8 mouse cellular contexts compared by ENCODE assay signal in the genomic region with DNA sequence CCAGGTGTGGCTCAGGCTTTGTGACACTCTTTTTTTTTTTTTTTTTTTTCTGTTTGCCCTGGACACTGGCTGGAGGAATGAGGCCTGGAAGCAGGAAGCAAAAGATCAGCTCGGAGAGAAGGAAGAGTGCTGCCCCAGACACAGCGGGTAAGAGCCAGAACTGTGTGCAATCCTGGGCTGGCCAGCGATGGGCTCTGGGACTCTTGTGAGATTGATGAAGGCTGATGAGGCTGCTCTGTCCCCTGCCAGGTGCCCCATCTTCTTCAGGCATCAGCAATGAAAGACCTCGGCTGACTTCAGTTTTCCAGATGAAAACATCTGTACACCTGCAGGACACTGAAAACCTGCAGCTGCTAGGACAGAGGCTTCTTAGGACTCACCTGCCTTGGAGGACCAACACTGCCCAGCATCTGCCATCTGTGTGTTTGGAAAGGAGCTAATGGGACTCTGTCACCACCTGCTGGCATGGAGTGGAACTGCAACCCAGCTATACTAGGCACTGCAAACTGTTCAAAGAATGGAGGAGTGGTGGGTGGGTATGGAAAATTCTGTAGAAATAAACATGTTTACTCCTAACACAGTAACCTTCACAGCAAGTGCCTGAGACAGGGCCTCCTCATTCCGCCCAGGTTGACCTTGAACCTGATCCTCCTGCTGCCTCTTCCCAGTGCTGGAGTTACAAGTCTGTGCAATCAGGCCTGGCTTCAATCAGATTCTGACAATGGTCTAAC. TPM values are rescaled to one million over a fixed set of nuclear protein-coding genes. Genes with fewer than 3 reads are reported as not detected.
DNase-seq lines count a peak whose midpoint lies in the region; ATAC-seq and TF ChIP-seq lines count a peak whose summit lies in the region.

No protein-coding gene starts in this region.

- peak; percentile 67 to 99 (median 67) for TF ChIP-seq CTCF in MEL (IDR thresholded peaks at IDR 0.05 in 2 of 3, conservative IDR thresholded peaks at IDR 0.05 in 1 of 3; ENCODE audit: control insufficient read depth in 1 of 3, insufficient read depth in 1 of 3, low read depth in 2 of 3, low read length in 3 of 3, poor library complexity in 1 of 3, severe bottlenecking in 1 of 3)
- TF ChIP-seq CTCF in cerebellum, adult 2 months (IDR thresholded peaks at IDR 0.05; ENCODE audit: borderline replicate concordance, insufficient read depth, low read depth, low read length), result peak; percentile 100

- peaks cover 0 to 6% of the 10 kb centered on the region in 2 experiments; a peak in 2 of 4 replicates for H3K36me3 ChIP-seq in MEL (ENCODE audit: control insufficient read depth in 1 of 2, insufficient read depth in 2 of 2, low read length in 2 of 2)
- H3K36me3 ChIP-seq in forebrain, embryonic 15.5 days, result peaks cover 14% of the 10 kb centered on the region
- H3K36me3 ChIP-seq in hindbrain, embryonic 11.5 days (ENCODE audit: control insufficient read depth, insufficient read depth, low read length), result no peaks in the 10 kb centered on the region
- H3K36me3 ChIP-seq in lung, embryonic 15.5 days, result peaks cover 7% of the 10 kb centered on the region

- no peak overlapping the region for H3K4me2 ChIP-seq in forebrain, embryonic 15.5 days (replicated peaks)
- H3K4me2 ChIP-seq in hindbrain, embryonic 11.5 days (replicated peaks; ENCODE audit: low read depth, low read length), result no peak overlapping the region
- H3K4me2 ChIP-seq in lung, embryonic 15.5 days, result no peak overlapping the region

- no peak for TF ChIP-seq POLR2A in MEL (IDR thresholded peaks at IDR 0.05; ENCODE audit: control insufficient read depth in 1 of 2, insufficient read depth in 1 of 2, low read depth in 1 of 2, low read length in 2 of 2, poor library complexity in 1 of 2)
- no peak for TF ChIP-seq POLR2A in cerebellum, adult 2 months (IDR thresholded peaks at IDR 0.05; ENCODE audit: borderline replicate concordance, insufficient read depth, low read length)

- H3K79me2 ChIP-seq in MEL (ENCODE audit: control insufficient read depth, insufficient read depth, low read length, poor library complexity), result no peaks in the 10 kb centered on the region

- peak; percentile 82 for ATAC-seq in forebrain, embryonic 15.5 days (replicated peaks)
- peak; percentile 75 for ATAC-seq in hindbrain, embryonic 11.5 days (ENCODE audit: low FRiP score)
- ATAC-seq in lung, embryonic 15.5 days (ENCODE audit: borderline replicate concordance, extremely low read depth, low FRiP score, low TSS enrichment), result peak; percentile 44

- H3K27me3 ChIP-seq in MEL (ENCODE audit: control insufficient read depth in 1 of 2, insufficient read depth in 2 of 2, low read length in 2 of 2), result no peaks in the 10 kb centered on the region
- H3K27me3 ChIP-seq in cerebellum, adult 2 months (ENCODE audit: control insufficient read depth, insufficient read depth, low read length), result no peaks in the 10 kb centered on the region
- H3K27me3 ChIP-seq in forebrain, embryonic 15.5 days, result peaks cover 14% of the 10 kb centered on the region
- 0 out of 2 replicates have a peak, but pooled peaks cover 3% of the 10 kb centered on the region for H3K27me3 ChIP-seq in hindbrain, embryonic 11.5 days (ENCODE audit: control insufficient read depth, insufficient read depth, low read length)
- H3K27me3 ChIP-seq in lung, embryonic 15.5 days, result peaks cover 15% of the 10 kb centered on the region

- no peak for TF ChIP-seq EP300 in MEL (IDR thresholded peaks at IDR 0.05; ENCODE audit: low read depth in 1 of 2, low read length in 2 of 2)

- H3K27ac ChIP-seq in MEL (ENCODE audit: control insufficient read depth, low read depth, low read length), result no peak overlapping the region
- H3K27ac ChIP-seq in cerebellum, adult 2 months (ENCODE audit: insufficient read depth, low read length), result no peak overlapping the region
- peak overlapping the region; percentile 46; the same call in 1 of the 2 replicates for H3K27ac ChIP-seq in forebrain, embryonic 15.5 days (replicated peaks)
- H3K27ac ChIP-seq in hindbrain, embryonic 11.5 days (ENCODE audit: low read depth, low read length), result no peak overlapping the region
- H3K27ac ChIP-seq in lung, embryonic 15.5 days, result no peak overlapping the region

- no peak overlapping the region for H3K9ac ChIP-seq in MEL (ENCODE audit: control insufficient read depth, low read depth, low read length, poor library complexity, severe bottlenecking)
- no peak overlapping the region for H3K9ac ChIP-seq in forebrain, embryonic 15.5 days (replicated peaks)
- no peak overlapping the region for H3K9ac ChIP-seq in hindbrain, embryonic 11.5 days (ENCODE audit: low read depth, low read length)
- no peak overlapping the region for H3K9ac ChIP-seq in lung, embryonic 15.5 days

- 20% methylated on average over 5 of the region's 5 CpGs for WGBS in cerebellum, adult 2 months
- WGBS in forebrain, embryonic 15.5 days, result 42% methylated on average over 5 of the region's 5 CpGs
- 40% methylated on average over 5 of the region's 5 CpGs for WGBS in hindbrain, embryonic 11.5 days
- WGBS in lung, embryonic 15.5 days, result 26% methylated on average over 5 of the region's 5 CpGs

- H3K4me1 ChIP-seq in MEL (ENCODE audit: control insufficient read depth in 1 of 2, insufficient read depth in 2 of 2, low read length in 2 of 2), result peaks cover 4 to 28% of the 10 kb centered on the region in 2 experiments
- H3K4me1 ChIP-seq in cerebellum, adult 2 months (ENCODE audit: control insufficient read depth, insufficient read depth, low read length), result no peaks in the 10 kb centered on the region
- no peaks in the 10 kb centered on the region for H3K4me1 ChIP-seq in forebrain, embryonic 15.5 days
- no peaks in the 10 kb centered on the region for H3K4me1 ChIP-seq in hindbrain, embryonic 11.5 days (replicated peaks; ENCODE audit: control insufficient read depth, insufficient read depth, low read length)
- H3K4me1 ChIP-seq in lung, embryonic 15.5 days, result no peaks in the 10 kb centered on the region

- peak; percentile 73 for TF ChIP-seq RAD21 in MEL (IDR thresholded peaks at IDR 0.05; ENCODE audit: low read depth, low read length)

- no peaks in the 10 kb centered on the region for H3K9me3 ChIP-seq in MEL (replicated peaks; ENCODE audit: insufficient read depth, low read length)
- H3K9me3 ChIP-seq in forebrain, embryonic 15.5 days, result no peaks in the 10 kb centered on the region
- H3K9me3 ChIP-seq in hindbrain, embryonic 11.5 days (ENCODE audit: control insufficient read depth, low read length), result no peaks in the 10 kb centered on the region
- no peaks in the 10 kb centered on the region for H3K9me3 ChIP-seq in lung, embryonic 15.5 days

- no peak overlapping the region for H3K4me3 ChIP-seq in MEL (ENCODE audit: control insufficient read depth in 1 of 2, insufficient read depth in 1 of 2, low read depth in 2 of 2, low read length in 2 of 2)
- H3K4me3 ChIP-seq in cerebellum, adult 2 months (replicated peaks; ENCODE audit: insufficient read depth, low read depth, low read length), result no peak overlapping the region
- no peak overlapping the region for H3K4me3 ChIP-seq in forebrain, embryonic 15.5 days
- H3K4me3 ChIP-seq in hindbrain, embryonic 11.5 days (ENCODE audit: low read depth, low read length), result no peak overlapping the region
- H3K4me3 ChIP-seq in lung, embryonic 15.5 days, result no peak overlapping the region

- DNase-seq in MEL (ENCODE audit: low read depth, low spot score), result peak; percentile 75
- peak; percentile 80 to 89 for DNase-seq in cerebellum, adult 2 months
- peak; percentile 91 for DNase-seq in hindbrain, embryonic 11.5 days (ENCODE audit: low spot score)
- peak; percentile 79 for DNase-seq in layer of hippocampus, adult 9-10 months (ENCODE audit: low spot score)
- peak; percentile 75 for DNase-seq in ovary, postnatal 14 days (ENCODE audit: low spot score)
- DNase-seq in thymus, postnatal 4 days, result peak; percentile 84

RNA-seq across cellular contexts. Expression of gene Emc10, which starts 11.3 kb away (rescaled TPM):
- total RNA-seq in MEL (2012; rRNA removed), result 81.3 and 91.4 TPM in 2 replicates
- polyA plus RNA-seq in MEL (2012; ENCODE audit: insufficient read depth in 1 of 2, insufficient read length in 2 of 2, low read depth in 1 of 2, low replicate concordance in 2 of 2, missing spikeins in 1 of 2), result 100 to 1,000 TPM in 1 of 2 experiments, not detected in 1; 149 TPM
- 302 and 309 TPM in 2 replicates for polyA plus RNA-seq in cerebellum, adult 2 months (2012; rRNA removed)
- 133 and 138 TPM in 2 replicates for polyA plus RNA-seq in forebrain, embryonic 15.5 days (2015; fragmentation: Nextera tagmentation; extraction: Ambion mirVana)
- polyA plus RNA-seq in hindbrain, embryonic 11.5 days (2014; fragmentation: Nextera tagmentation; extraction: Ambion mirVana), result 90.2 and 97.2 TPM in 2 replicates
- 107 and 108 TPM in 2 replicates for polyA plus RNA-seq in lung, embryonic 15.5 days (2015; fragmentation: Nextera tagmentation; extraction: Ambion mirVana)

RNA-seq across cellular contexts. Expression of gene Fam71e1, which starts 11.4 kb away (rescaled TPM):
- total RNA-seq in MEL (2012; rRNA removed), result 0.69 and 1.2 TPM in 2 replicates
- 1 to 10 TPM in 1 of 2 experiments, not detected in 1; 2.0 TPM for polyA plus RNA-seq in MEL (2012; ENCODE audit: insufficient read depth in 1 of 2, insufficient read length in 2 of 2, low read depth in 1 of 2, low replicate concordance in 2 of 2, missing spikeins in 1 of 2)
- polyA plus RNA-seq in cerebellum, adult 2 months (2012; rRNA removed), result 32.6 and 34.0 TPM in 2 replicates
- 30.2 and 30.5 TPM in 2 replicates for polyA plus RNA-seq in forebrain, embryonic 15.5 days (2015; fragmentation: Nextera tagmentation; extraction: Ambion mirVana)
- 13.5 and 20.6 TPM in 2 replicates for polyA plus RNA-seq in hindbrain, embryonic 11.5 days (2014; fragmentation: Nextera tagmentation; extraction: Ambion mirVana)
- polyA plus RNA-seq in lung, embryonic 15.5 days (2015; fragmentation: Nextera tagmentation; extraction: Ambion mirVana), result 9.1 and 11.1 TPM in 2 replicates

RNA-seq across cellular contexts. Expression of gene Josd2, which starts 17.2 kb away (rescaled TPM):
- total RNA-seq in MEL (2012; rRNA removed), result 58.4 and 95.5 TPM in 2 replicates
- 100 to 1,000 TPM in 1 of 2 experiments, not detected in 1; 141 TPM for polyA plus RNA-seq in MEL (2012; ENCODE audit: insufficient read depth in 1 of 2, insufficient read length in 2 of 2, low read depth in 1 of 2, low replicate concordance in 2 of 2, missing spikeins in 1 of 2)
- 273 and 294 TPM in 2 replicates for polyA plus RNA-seq in cerebellum, adult 2 months (2012; rRNA removed)
- polyA plus RNA-seq in forebrain, embryonic 15.5 days (2015; fragmentation: Nextera tagmentation; extraction: Ambion mirVana), result 52.5 and 56.6 TPM in 2 replicates
- polyA plus RNA-seq in hindbrain, embryonic 11.5 days (2014; fragmentation: Nextera tagmentation; extraction: Ambion mirVana), result 57.3 and 59.1 TPM in 2 replicates
- polyA plus RNA-seq in lung, embryonic 15.5 days (2015; fragmentation: Nextera tagmentation; extraction: Ambion mirVana), result 109 and 111 TPM in 2 replicates

RNA-seq across cellular contexts. Expression of gene Aspdh, which starts 19.8 kb away (rescaled TPM):
- not detected in 2 replicates for total RNA-seq in MEL (2012; rRNA removed)
- polyA plus RNA-seq in MEL (2012; ENCODE audit: insufficient read depth in 1 of 2, insufficient read length in 2 of 2, low read depth in 1 of 2, low replicate concordance in 2 of 2, missing spikeins in 1 of 2), result under 1 TPM in 1 of 2 experiments, not detected in 1; 0.89 TPM
- polyA plus RNA-seq in cerebellum, adult 2 months (2012; rRNA removed), result 9.3 and 10.2 TPM in 2 replicates
- 4.3 and 5.8 TPM in 2 replicates for polyA plus RNA-seq in forebrain, embryonic 15.5 days (2015; fragmentation: Nextera tagmentation; extraction: Ambion mirVana)
- polyA plus RNA-seq in hindbrain, embryonic 11.5 days (2014; fragmentation: Nextera tagmentation; extraction: Ambion mirVana), result 1.2 and 2.1 TPM in 2 replicates
- 0.62 and 0.88 TPM in 2 replicates for polyA plus RNA-seq in lung, embryonic 15.5 days (2015; fragmentation: Nextera tagmentation; extraction: Ambion mirVana)

RNA-seq across cellular contexts. Expression of gene Mybpc2, which starts 39.5 kb away (rescaled TPM):
- total RNA-seq in MEL (2012; rRNA removed), result not detected in 2 replicates
- polyA plus RNA-seq in MEL (2012; ENCODE audit: insufficient read depth in 1 of 2, insufficient read length in 2 of 2, low read depth in 1 of 2, low replicate concordance in 2 of 2, missing spikeins in 1 of 2), result not detected
- 0.14 and 0.18 TPM in 2 replicates for polyA plus RNA-seq in cerebellum, adult 2 months (2012; rRNA removed)
- polyA plus RNA-seq in forebrain, embryonic 15.5 days (2015; fragmentation: Nextera tagmentation; extraction: Ambion mirVana), result 0.13 and 0.15 TPM in 2 replicates
- polyA plus RNA-seq in hindbrain, embryonic 11.5 days (2014; fragmentation: Nextera tagmentation; extraction: Ambion mirVana), result 0.07 and 0.19 TPM in 2 replicates
- polyA plus RNA-seq in lung, embryonic 15.5 days (2015; fragmentation: Nextera tagmentation; extraction: Ambion mirVana), result 0.45 and 0.65 TPM in 2 replicates
